Mouse (Mus musculus) heart, postnatal 0 days (tissue): ENCODE results near the gene Atp5j2.

Source experiments
- CTCF ChIP-seq: IDR thresholded peaks from 2 replicates; pipeline ENCODE4 v1.5.1; 2016; ENCODE audit warnings: antibody characterized with exemption, control low read depth, low read depth
- EP300 ChIP-seq: IDR thresholded peaks from 2 replicates; pipeline ENCODE4 v1.6.1; 2016; ENCODE audit warnings: antibody characterized with exemption, low read depth

GRCm38 (mm10) chr5:145226453-145226852, 34.6 kb upstream of the Atp5j2 start:
- TF ChIP-seq CTCF (no peak), EP300 (no peak)
